Mouse (Mus musculus) mature B cell (primary cell): ENCODE results near the gene Tenm2.

Source experiments
- in situ Hi-C: fragments of 300-500 bp; cut with MboI; formaldehyde crosslinking; loops from 2 replicates; pipeline ENCODE4 v1.14.3; 2019

Tenm2 gene

GRCm38 (mm10) chr11:36054323-36054722 is 1181.4 kb downstream of the Tenm2 start:
- in situ Hi-C loops: no loop called here

- in situ Hi-C loops: no loop called here
These were observed 1182.3 kb downstream of the Tenm2 start for GRCm38 (mm10) chr11:36053457-36053856.

GRCm38 (mm10) chr11:36052598-36052997 is 1183.2 kb downstream of the Tenm2 start:
- in situ Hi-C loops: no loop called here

GRCm38 (mm10) chr11:36052091-36052490 is 1183.7 kb downstream of the Tenm2 start:
- in situ Hi-C loops: no loop called here

- in situ Hi-C loops: no loop called here
These were observed 1186.2 kb downstream of the Tenm2 start for GRCm38 (mm10) chr11:36049547-36049946.

GRCm38 (mm10) chr11:36045681-36046276 is 1190.0 kb downstream of the Tenm2 start:
- in situ Hi-C loops: no loop called here

GRCm38 (mm10) chr11:36041411-36041810 is 1194.4 kb downstream of the Tenm2 start:
- in situ Hi-C loops: no loop called here

GRCm38 (mm10) chr11:36040508-36041233 is 1195.1 kb downstream of the Tenm2 start:
- in situ Hi-C loops: no loop called here

GRCm38 (mm10) chr11:36039825-36040224 is 1195.9 kb downstream of the Tenm2 start:
- in situ Hi-C loops: no loop called here

GRCm38 (mm10) chr11:36038386-36038785 is 1197.4 kb downstream of the Tenm2 start:
- in situ Hi-C loops: no loop called here

- in situ Hi-C loops: no loop called here
These were observed 1198.5 kb downstream of the Tenm2 start for GRCm38 (mm10) chr11:36037311-36037710.

- in situ Hi-C loops: no loop called here
These were observed 1199.6 kb downstream of the Tenm2 start for GRCm38 (mm10) chr11:36036061-36036695.

GRCm38 (mm10) chr11:36031751-36032150 is 1204.0 kb downstream of the Tenm2 start:
- in situ Hi-C loops: no loop called here

GRCm38 (mm10) chr11:36020009-36020408 is 1215.8 kb downstream of the Tenm2 start:
- in situ Hi-C loops: no loop called here

GRCm38 (mm10) chr11:36013179-36013578 is 1222.6 kb downstream of the Tenm2 start:
- in situ Hi-C loops: no loop called here

- in situ Hi-C loops: no loop called here
These were observed 1226.2 kb downstream of the Tenm2 start for GRCm38 (mm10) chr11:36009281-36010208.

- in situ Hi-C loops: no loop called here
These were observed 1232.9 kb downstream of the Tenm2 start for GRCm38 (mm10) chr11:36002900-36003299.

- in situ Hi-C loops: no loop called here
These were observed 1234.3 kb downstream of the Tenm2 start for GRCm38 (mm10) chr11:36001282-36001970.

GRCm38 (mm10) chr11:36000585-36001281 is 1235.0 kb downstream of the Tenm2 start:
- in situ Hi-C loops: no loop called here

GRCm38 (mm10) chr11:36000038-36000437 is 1235.7 kb downstream of the Tenm2 start:
- in situ Hi-C loops: no loop called here

GRCm38 (mm10) chr11:35998048-35998447 is 1237.7 kb downstream of the Tenm2 start:
- in situ Hi-C loops: no loop called here
